Mouse (Mus musculus) thymus, adult 2 months (tissue): Measurements from ENCODE around the gene Olfr414.

Experiments used
- CTCF ChIP-seq: fragments of 200-500 bp; IDR thresholded peaks from 2 replicates; pipeline ENCODE4 v1.5.1; 2012; ENCODE audit warnings: mild to moderate bottlenecking, control low read depth, low read length, moderate library complexity, borderline replicate concordance; ENCODE audit not compliant: control insufficient read depth, poor library complexity, insufficient read depth; ENCODE audit errors: extremely low read depth
- POLR2A ChIP-seq: fragments of 200-500 bp; IDR thresholded peaks from 2 replicates; pipeline ENCODE4 v1.6.1; 2012; ENCODE audit warnings: mild to moderate bottlenecking, low read length, control low read depth, moderate library complexity; ENCODE audit not compliant: control insufficient read depth, poor library complexity, insufficient read depth; ENCODE audit errors: extremely low read depth

DNA sequence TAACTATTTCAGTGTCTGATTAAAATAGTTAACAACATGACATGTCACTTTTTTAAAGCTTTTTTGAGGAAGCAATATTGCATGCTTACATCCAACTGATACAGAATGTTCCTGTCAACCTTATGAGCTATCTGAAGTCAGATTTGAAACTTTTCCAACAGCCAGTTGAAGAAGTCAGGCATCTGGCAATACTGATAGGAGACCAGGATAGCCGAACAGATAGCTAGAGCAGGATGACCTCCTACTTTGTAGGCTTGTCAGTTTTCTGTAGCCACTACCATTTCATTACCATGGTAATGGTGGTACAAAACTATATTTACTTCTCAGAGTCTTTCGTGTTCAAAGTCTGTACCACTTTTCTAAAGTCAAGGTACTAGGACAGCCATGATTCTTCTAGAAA lies 4.5 kb downstream of the Olfr414 start:
- TF ChIP-seq CTCF (no peak), POLR2A (no peak)
